Mouse (Mus musculus) liver, postnatal 0 days (tissue): Measurements from ENCODE around the gene Kmt5a. TPM values are rescaled to one million over a fixed set of nuclear protein-coding genes. Genes with fewer than 3 reads are reported as not detected.
A peak's percentile ranks its signal among the peaks of the same experiment; 100 is the strongest.

Source experiments
- ATAC-seq: fragments of 200-750 bp; cut with Nextera tagmentation; 2 replicates; pipeline ENCODE4 v1.8.0; 2017; ENCODE audit warnings: mild to moderate bottlenecking, moderate library complexity
- DNase-seq: peaks from one replicate; pipeline ENCODE4 v3.0.0-alpha.2; 2016
- H3K27ac ChIP-seq: fragments of 300-500 bp; sonication (generic); 2 replicates; pipeline ENCODE4 v1.5.1; 2014; ENCODE audit warnings: antibody characterized with exemption, moderate library complexity, mild to moderate bottlenecking, low read depth
- H3K27me3 ChIP-seq: fragments of 300-500 bp; sonication (generic); 2 replicates; pipeline ENCODE4 v1.6.1; 2014; ENCODE audit warnings: low read length, control low read depth, mixed read lengths; ENCODE audit not compliant: insufficient read depth
- H3K36me3 ChIP-seq: fragments of 300-500 bp; sonication (generic); replicated peaks from 2 replicates; pipeline ENCODE4 v1.6.1; 2014; ENCODE audit warnings: mild to moderate bottlenecking, control low read depth, low read length, moderate library complexity, mixed read lengths; ENCODE audit not compliant: insufficient read depth
- H3K4me1 ChIP-seq: fragments of 300-500 bp; sonication (generic); 2 replicates; pipeline ENCODE4 v1.6.1; 2014; ENCODE audit warnings: antibody characterized with exemption, mild to moderate bottlenecking, control low read depth; ENCODE audit not compliant: insufficient read depth
- H3K4me2 ChIP-seq: fragments of 300-500 bp; sonication (generic); 2 replicates; pipeline ENCODE4 v1.6.1; 2014; ENCODE audit warnings: low read depth, mild to moderate bottlenecking, low read length, moderate library complexity, mixed read lengths
- H3K4me3 ChIP-seq: fragments of 300-500 bp; sonication (generic); 2 replicates; pipeline ENCODE4 v1.5.1; 2014; ENCODE audit warnings: low read depth, low read length
- H3K9ac ChIP-seq: fragments of 300-500 bp; sonication (generic); replicated peaks from 2 replicates; pipeline ENCODE4 v1.6.1; 2014; ENCODE audit warnings: mild to moderate bottlenecking, moderate library complexity
- H3K9me3 ChIP-seq: fragments of 300-500 bp; sonication (generic); 2 replicates; pipeline ENCODE4 v1.6.1; 2016; ENCODE audit warnings: mild to moderate bottlenecking, control low read depth, low read length, mixed read lengths
- CTCF ChIP-seq: sonication (generic); IDR thresholded peaks from 2 replicates; pipeline ENCODE4 v1.5.1; 2016; ENCODE audit warnings: antibody characterized with exemption, low read depth
- EP300 ChIP-seq: IDR thresholded peaks from 2 replicates; pipeline ENCODE4 v1.6.1; 2016; ENCODE audit warnings: antibody characterized with exemption, low read depth, mild to moderate bottlenecking
- WGBS: fragments of 180-500 bp; shearing (Covaris S2); extraction: QIAGEN DNeasy Blood & Tissue Kit; methylation state at CpG from one replicate; pipeline ENCODE4 v1.1.7; 2014; ENCODE audit not compliant: insufficient replicate concordance; 5-methylcytosine and 5-hydroxymethylcytosine counted together
- polyA plus RNA-seq: library from polyadenylated mRNA; unstranded; fragments of >200 nt; fragmentation: Nextera tagmentation; extraction: Ambion mirVana; gene quantifications from 2 replicates; pipeline ENCODE4 v1.2.1, GENCODE M21; 2015

Gene Kmt5a
- polyA plus RNA-seq, 1 experiment from 2014 or later, result 26.7 TPM

DNA sequence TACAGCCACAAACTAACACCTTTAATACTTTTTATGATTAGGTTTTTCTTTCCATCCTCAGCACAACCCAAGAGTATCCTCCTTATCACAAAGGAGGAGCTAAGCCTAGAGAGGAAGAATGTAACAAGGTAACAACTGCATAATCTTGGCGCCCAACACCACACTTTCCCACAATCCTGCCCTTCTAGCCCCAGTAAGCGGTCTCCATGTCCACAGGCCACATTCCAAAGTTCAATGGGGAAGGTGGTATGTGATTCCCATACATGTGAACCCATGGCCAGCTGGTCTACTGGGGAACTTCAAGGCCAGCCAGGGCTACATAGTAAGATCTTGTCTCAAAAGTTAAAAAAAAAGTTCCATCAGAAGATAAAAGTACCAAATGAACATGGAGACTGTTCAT lies 17.9 kb upstream of the Kmt5a start:
- ATAC-seq (no peak), DNase-seq (no peak)
- peaks cover 12% of the 10 kb centered on the region for H3K4me1 ChIP-seq
- no peaks in the 10 kb centered on the region for H3K9me3 ChIP-seq
- no peak overlapping the region for H3K4me2 ChIP-seq
- no peak overlapping the region for H3K9ac ChIP-seq
- 77% methylated on average over 2 of the region's 2 CpGs for WGBS
- no peak for TF ChIP-seq CTCF
- TF ChIP-seq EP300, result no peak
- 0 out of 2 replicates have a peak, but pooled peaks cover 2% of the 10 kb centered on the region for H3K36me3 ChIP-seq
- H3K27me3 ChIP-seq, result no peaks in the 10 kb centered on the region
- no peak overlapping the region for H3K27ac ChIP-seq
- H3K4me3 ChIP-seq, result no peak overlapping the region

DNA sequence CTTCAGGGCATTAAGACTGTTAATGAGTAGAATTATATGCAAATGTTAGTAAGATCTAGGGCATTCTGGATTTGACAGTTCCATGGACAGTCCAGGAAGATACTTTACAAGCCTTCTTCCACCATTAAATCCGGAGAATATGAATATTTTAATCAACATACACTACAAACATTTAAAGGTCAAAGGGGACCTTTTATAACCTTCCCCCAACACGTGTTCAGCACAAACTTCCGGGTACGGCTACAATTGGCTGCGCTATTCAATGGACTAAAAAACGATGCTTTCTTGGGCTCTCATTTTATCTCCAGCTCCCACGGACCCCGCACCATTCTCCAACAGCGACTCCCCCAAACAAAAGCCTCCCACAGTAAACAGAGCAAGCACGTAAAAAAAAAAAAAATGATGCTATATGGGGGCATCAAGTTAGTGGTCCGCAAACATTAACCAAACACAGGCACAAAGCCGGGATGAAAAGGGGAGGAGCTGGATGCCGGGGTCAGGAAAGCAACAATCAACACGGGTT lies 15.5 kb upstream of the Kmt5a start:
- Histone ChIP-seq H3K9me3 (no peaks in the 10 kb centered on the region), H3K27ac (peak overlapping the region; percentile 93), H3K4me2 (peak overlapping the region; percentile 76), H3K4me1 (peaks cover 12% of the 10 kb centered on the region), H3K36me3 (no peaks in the 10 kb centered on the region), H3K9ac (peak overlapping the region; percentile 95), H3K4me3 (peak overlapping the region; percentile 94), H3K27me3 (no peaks in the 10 kb centered on the region)
- 1% methylated on average over 14 of the region's 14 CpGs for WGBS
- TF ChIP-seq EP300, result no peak
- ATAC-seq (no peak), DNase-seq (no peak)

DNA sequence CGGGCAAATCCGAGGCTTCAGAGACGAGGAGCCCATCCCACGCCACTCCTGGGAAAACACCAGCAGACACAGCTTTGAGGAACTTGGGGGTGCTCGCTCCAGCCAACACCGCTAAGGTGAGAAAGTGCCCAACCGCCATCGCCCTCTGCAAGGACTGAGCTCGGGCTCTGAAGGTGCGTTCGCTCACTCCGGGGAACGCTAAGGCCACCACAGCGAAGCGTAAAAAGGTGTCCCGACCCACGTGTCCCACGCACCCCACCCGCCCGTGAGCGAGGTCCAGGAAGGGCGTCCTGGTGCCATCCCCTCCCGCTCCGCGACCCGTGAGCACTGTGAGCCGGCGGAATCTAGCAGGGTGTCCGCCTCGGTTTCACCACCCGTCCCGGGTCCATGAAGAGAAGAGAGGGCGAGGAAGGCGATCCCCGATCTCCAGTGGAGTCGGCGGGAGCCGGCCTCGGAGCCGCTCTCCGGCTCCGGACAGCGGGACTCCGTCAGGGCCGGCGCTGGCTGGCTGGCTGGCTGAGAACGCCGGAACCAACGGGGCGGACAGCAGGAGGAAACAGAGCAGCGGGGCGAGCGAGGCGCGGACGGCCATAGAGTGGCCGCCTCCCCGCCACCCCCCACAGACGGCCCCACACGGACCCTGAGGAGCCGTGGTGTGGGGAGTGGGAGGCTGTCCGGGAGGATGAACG lies 14.9 kb upstream of the Kmt5a start:
- peak; percentile 20 for ATAC-seq
- Histone ChIP-seq H3K4me3 (peak overlapping the region; percentile 94), H3K36me3 (no peaks in the 10 kb centered on the region), H3K27me3 (no peaks in the 10 kb centered on the region), H3K9me3 (no peaks in the 10 kb centered on the region), H3K4me1 (peaks cover 12% of the 10 kb centered on the region), H3K27ac (peak overlapping the region; percentile 93), H3K9ac (peak overlapping the region; percentile 95), H3K4me2 (peak overlapping the region; percentile 76)
- TF ChIP-seq EP300 (no peak), CTCF (no peak)
- WGBS, result under 1% methylated on average over 51 of the region's 63 CpGs
- DNase-seq, result no peak

DNA sequence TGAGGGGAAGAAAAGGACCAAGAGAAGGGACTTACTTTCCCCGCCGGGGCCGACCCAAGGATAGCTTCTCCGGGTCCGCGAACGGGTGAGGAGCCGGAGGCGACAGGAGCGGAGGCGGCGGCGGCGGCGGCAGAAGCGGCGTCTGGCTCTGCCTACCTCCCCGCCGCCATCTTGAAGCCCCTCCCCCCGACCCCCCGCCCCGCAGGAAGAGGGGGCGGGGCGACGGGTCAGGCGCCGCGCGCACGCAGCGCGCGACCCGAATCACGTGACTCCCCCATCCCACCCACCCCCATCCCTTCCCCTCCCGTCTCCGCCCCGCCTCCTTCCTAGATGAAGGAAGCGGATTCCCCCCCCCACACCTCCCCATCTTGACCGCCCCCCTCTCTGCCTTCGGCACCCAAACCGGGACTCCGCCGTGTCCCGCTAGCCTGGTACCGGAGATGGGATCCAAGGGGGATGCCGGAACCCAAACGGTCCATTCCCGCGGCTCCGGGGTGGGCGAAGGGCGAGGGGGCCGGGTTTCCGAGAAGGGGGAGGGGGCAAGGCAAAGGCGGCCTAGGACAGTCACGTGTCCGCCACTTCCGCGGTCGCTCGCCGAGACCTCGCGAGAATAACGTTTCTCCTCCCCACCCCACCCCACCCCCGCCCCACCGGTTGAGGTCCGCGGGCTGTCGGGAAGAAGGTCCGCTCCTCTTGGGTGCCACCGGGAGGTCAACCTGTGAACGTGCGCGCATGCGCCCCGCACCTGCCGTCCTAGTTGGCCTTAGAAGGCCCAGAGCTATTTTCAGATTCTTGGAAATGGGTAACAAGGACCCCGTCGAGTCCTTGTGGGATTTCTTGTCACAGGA lies 14.1 kb upstream of the Kmt5a start, which contains the start of gene Sbno1:
Gene Sbno1, minus strand, starts transcription at position 590 of the 848 bp plus-strand sequence.
- H3K27me3 ChIP-seq, result no peaks in the 10 kb centered on the region
- H3K36me3 ChIP-seq, result no peaks in the 10 kb centered on the region
- H3K27ac ChIP-seq, result peak within 1 kb of the TSS; percentile 93
- H3K4me2 ChIP-seq, result peak within 1 kb of the TSS; percentile 76
- under 1% methylated on average over 26 of the region's 81 CpGs for WGBS
- DNase-seq (peak; percentile 96), ATAC-seq (peak; percentile 94)
- no peaks in the 10 kb centered on the region for H3K9me3 ChIP-seq
- H3K4me1 ChIP-seq, result peaks cover 12% of the 10 kb centered on the region
- TF ChIP-seq CTCF (peak; percentile 40), EP300 (0 out of 2 replicates have a peak, but pooled peaks have one; percentile 42)
- peak within 1 kb of the TSS; percentile 94 for H3K4me3 ChIP-seq
- peak within 1 kb of the TSS; percentile 95 for H3K9ac ChIP-seq

DNA sequence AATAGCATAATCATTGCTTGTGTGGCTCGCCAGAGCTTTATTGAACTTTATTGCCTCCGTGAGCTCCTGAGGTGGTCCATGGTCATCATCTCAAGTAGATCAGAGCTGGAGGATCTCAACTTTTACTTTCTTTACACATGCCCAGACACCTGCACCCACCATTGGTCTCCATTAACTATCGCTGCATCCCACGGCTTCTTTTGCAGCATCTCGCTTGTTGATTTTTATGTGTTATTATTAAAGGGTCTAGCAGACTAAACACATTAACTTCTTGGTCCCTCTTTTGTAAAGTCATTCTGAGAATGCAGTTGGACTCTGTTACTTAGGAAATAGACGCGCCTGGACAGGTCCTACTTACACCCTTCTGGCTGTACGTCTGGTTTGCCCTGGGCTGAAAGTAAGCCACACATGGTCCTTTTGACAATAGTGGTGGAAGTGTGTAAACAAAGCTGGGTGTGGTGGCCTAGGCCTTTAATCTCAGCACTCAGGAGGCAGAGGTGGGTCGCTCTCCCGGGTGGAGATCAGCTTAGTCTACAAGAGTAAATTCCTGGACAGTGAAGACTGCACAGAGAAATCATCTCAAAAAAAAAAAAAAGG lies 13.2 kb upstream of the Kmt5a start:
- ATAC-seq, result no peak
- Histone ChIP-seq H3K9me3 (no peaks in the 10 kb centered on the region), H3K4me3 (peak overlapping the region; percentile 94; the same call in 1 of the 2 replicates), H3K27ac (peak overlapping the region; percentile 72; the same call in 1 of the 2 replicates), H3K36me3 (no peaks in the 10 kb centered on the region), H3K4me2 (peak overlapping the region; percentile 76), H3K9ac (peak overlapping the region; percentile 47; the same call in 1 of the 2 replicates), H3K27me3 (no peaks in the 10 kb centered on the region), H3K4me1 (peaks cover 12% of the 10 kb centered on the region)
- TF ChIP-seq CTCF (no peak), EP300 (no peak)
- 88% methylated on average over 10 of the region's 10 CpGs for WGBS
- DNase-seq, result no peak
